Mouse (Mus musculus) mouse trophoblast stem cell (cell line): ENCODE measurements around the gene Fto.

Experiments
- in situ Hi-C, 2 experiments: fragments of 300-500 bp; cut with MseI, MboI; formaldehyde crosslinking; loops; 2 replicates in 1 of 2; 3 replicates in 1 of 2; pipeline ENCODE4 v1.15.1; 2025

Gene Fto

GRCm38 (mm10) chr8:91524865-91525250 lies 211.5 kb downstream of the Fto start:
- in situ Hi-C loops = no loop called here

GRCm38 (mm10) chr8:91525342-91525817 lies 212.1 kb downstream of the Fto start:
- in situ Hi-C loops = no loop called here

GRCm38 (mm10) chr8:91528967-91529366 lies 215.6 kb downstream of the Fto start:
- in situ Hi-C loops = no loop called here

GRCm38 (mm10) chr8:91529699-91530098 lies 216.4 kb downstream of the Fto start:
- in situ Hi-C loops = loop anchor here in 1 of 2 experiments (10.0 kb wide), 1 partner anchor 265 kb away; no protein-coding TSS in a partner anchor

GRCm38 (mm10) chr8:91530656-91531055 lies 217.3 kb downstream of the Fto start:
- in situ Hi-C loops = loop anchor here in 1 of 2 experiments (10.0 kb wide), 1 partner anchor 264 kb away; no protein-coding TSS in a partner anchor

GRCm38 (mm10) chr8:91531971-91532370 lies 218.6 kb downstream of the Fto start:
- in situ Hi-C loops = loop anchor here in 1 of 2 experiments (10.0 kb wide), 1 partner anchor 263 kb away; no protein-coding TSS in a partner anchor

GRCm38 (mm10) chr8:91532671-91533436 lies 219.5 kb downstream of the Fto start:
- in situ Hi-C loops = loop anchor here in 1 of 2 experiments (10.0 kb wide), 1 partner anchor 262 kb away; no protein-coding TSS in a partner anchor

GRCm38 (mm10) chr8:91534752-91535151 lies 221.4 kb downstream of the Fto start:
- in situ Hi-C loops = loop anchor here in 1 of 2 experiments (10.0 kb wide), 1 partner anchor 260 kb away; no protein-coding TSS in a partner anchor

- in situ Hi-C loops = loop anchor here in 1 of 2 experiments (10.0 kb wide), 1 partner anchor 257 kb away; no protein-coding TSS in a partner anchor
Measured at GRCm38 (mm10) chr8:91538109-91538508, 224.8 kb downstream of the Fto start.

GRCm38 (mm10) chr8:91538892-91539291 lies 225.6 kb downstream of the Fto start:
- in situ Hi-C loops = loop anchor here in 1 of 2 experiments (10.0 kb wide), 1 partner anchor 256 kb away; no protein-coding TSS in a partner anchor

GRCm38 (mm10) chr8:91539586-91539985 lies 226.3 kb downstream of the Fto start:
- in situ Hi-C loops = loop anchor here in 1 of 2 experiments (10.0 kb wide), 1 partner anchor 255 kb away; no protein-coding TSS in a partner anchor

GRCm38 (mm10) chr8:91541229-91541628 lies 227.9 kb downstream of the Fto start:
- in situ Hi-C loops = no loop called here

GRCm38 (mm10) chr8:91545561-91545960 lies 232.2 kb downstream of the Fto start:
- in situ Hi-C loops = no loop called here

- in situ Hi-C loops = no loop called here
Measured at GRCm38 (mm10) chr8:91546599-91546998, 233.3 kb downstream of the Fto start.

GRCm38 (mm10) chr8:91550131-91550530 lies 236.8 kb downstream of the Fto start:
- in situ Hi-C loops = no loop called here

- in situ Hi-C loops = no loop called here
Measured at GRCm38 (mm10) chr8:91551166-91551765, 237.9 kb downstream of the Fto start.

- in situ Hi-C loops = no loop called here
Measured at GRCm38 (mm10) chr8:91551775-91552538, 238.6 kb downstream of the Fto start.

- in situ Hi-C loops = no loop called here
Measured at GRCm38 (mm10) chr8:91552635-91553034, 239.3 kb downstream of the Fto start.

GRCm38 (mm10) chr8:91553387-91553786 lies 240.1 kb downstream of the Fto start:
- in situ Hi-C loops = no loop called here

GRCm38 (mm10) chr8:91557041-91557587 lies 243.8 kb downstream of the Fto start:
- in situ Hi-C loops = no loop called here

- in situ Hi-C loops = no loop called here
Measured at GRCm38 (mm10) chr8:91558408-91558807, 245.1 kb downstream of the Fto start.
